Mouse (Mus musculus) liver, embryonic 12.5 days (tissue): ENCODE data around the gene Gm49027. TPM values are rescaled to one million over a fixed set of nuclear protein-coding genes. Genes with fewer than 3 reads are reported as not detected.
"Not testable (repeated sequence)": the region's sequence is repeated elsewhere in the genome, so short reads cannot be mapped to it uniquely, and the experiment has no call there.

Experiments
- ATAC-seq: fragments of 200-750 bp; cut with Nextera tagmentation; 2 replicates; pipeline ENCODE4 v1.8.0; 2017; ENCODE audit warnings: moderate number of reproducible peaks, mild to moderate bottlenecking, moderate library complexity
- H3K27ac ChIP-seq: fragments of 300-500 bp; sonication (generic); 2 replicates; pipeline ENCODE4 v1.5.1; 2016; ENCODE audit warnings: mild to moderate bottlenecking
- H3K27me3 ChIP-seq: fragments of 300-500 bp; sonication (generic); replicated peaks from 2 replicates; pipeline ENCODE4 v1.6.1; 2016; ENCODE audit warnings: mild to moderate bottlenecking, moderate library complexity
- H3K36me3 ChIP-seq: fragments of 300-500 bp; sonication (generic); 2 replicates; pipeline ENCODE4 v1.6.1; 2016; ENCODE audit warnings: mild to moderate bottlenecking, moderate library complexity
- H3K4me1 ChIP-seq: fragments of 300-500 bp; sonication (generic); 2 replicates; pipeline ENCODE4 v1.6.1; 2016
- H3K4me2 ChIP-seq: fragments of 300-500 bp; sonication (generic); 2 replicates; pipeline ENCODE4 v1.6.1; 2016; ENCODE audit warnings: mild to moderate bottlenecking, moderate library complexity
- H3K4me3 ChIP-seq: fragments of 300-500 bp; sonication (generic); 2 replicates; pipeline ENCODE4 v1.5.1; 2016; ENCODE audit warnings: mild to moderate bottlenecking, moderate library complexity
- H3K9ac ChIP-seq: fragments of 300-500 bp; sonication (generic); 2 replicates; pipeline ENCODE4 v1.6.1; 2016; ENCODE audit warnings: mild to moderate bottlenecking, moderate library complexity
- H3K9me3 ChIP-seq: fragments of 300-500 bp; sonication (generic); replicated peaks from 2 replicates; pipeline ENCODE4 v1.6.1; 2016; ENCODE audit warnings: mild to moderate bottlenecking, moderate library complexity
- WGBS: fragments of 180-500 bp; shearing (Covaris S2); methylation state at CpG from one replicate; pipeline ENCODE4 v1.1.7; 2016; ENCODE audit not compliant: insufficient replicate concordance; 5-methylcytosine and 5-hydroxymethylcytosine counted together
- polyA plus RNA-seq: library from polyadenylated mRNA; unstranded; fragments of >200 nt; fragmentation: Nextera tagmentation; extraction: Ambion mirVana; gene quantifications from 2 replicates; pipeline ENCODE4 v1.2.1, GENCODE M21; 2016

Gm49027 gene
- polyA plus RNA-seq, 1 experiment from 2014 or later, result 0.29 TPM

- Histone ChIP-seq H3K27ac (peak within 1 kb of the TSS; percentile 79), H3K9me3 (no peaks in the 10 kb centered on the region), H3K9ac (peak within 1 kb of the TSS; percentile 87), H3K4me3 (peak within 1 kb of the TSS; percentile 87), H3K4me1 (peaks cover 38% of the 10 kb centered on the region), H3K36me3 (peaks cover 24% of the 10 kb centered on the region), H3K27me3 (no peaks in the 10 kb centered on the region), H3K4me2 (peak within 1 kb of the TSS; percentile 92)
- ATAC-seq, result peak; percentile 96
- under 1% methylated on average over 81 of the region's 82 CpGs for WGBS
Measured at GRCm38 (mm10) chr5:123523692-123524392, 1.4 kb downstream of the Gm49027 start, which contains the start of gene Diablo. TSS of gene Diablo (minus strand) at chr5:123524176.

GRCm38 (mm10) chr5:123522166-123522565, 3.1 kb downstream of the Gm49027 start:
- Histone ChIP-seq H3K4me2 (peak overlapping the region; percentile 92; the same call in 1 of the 2 replicates), H3K4me1 (peaks cover 38% of the 10 kb centered on the region), H3K27me3 (no peaks in the 10 kb centered on the region), H3K9ac (0 out of 2 replicates have a peak overlapping the region, but pooled peaks have one; percentile 5), H3K9me3 (no peaks in the 10 kb centered on the region), H3K27ac (no peak overlapping the region), H3K36me3 (peaks cover 32% of the 10 kb centered on the region), H3K4me3 (no peak overlapping the region)
- no peak for ATAC-seq
- 52% methylated on average over 1 of the region's 1 CpGs for WGBS

GRCm38 (mm10) chr5:123521621-123522020, 3.7 kb downstream of the Gm49027 start:
- no peak overlapping the region for H3K4me3 ChIP-seq
- H3K27me3 ChIP-seq, result no peaks in the 10 kb centered on the region
- H3K36me3 ChIP-seq, result peaks cover 37% of the 10 kb centered on the region
- no peaks in the 10 kb centered on the region for H3K9me3 ChIP-seq
- H3K4me2 ChIP-seq, result no peak overlapping the region
- peaks cover 38% of the 10 kb centered on the region for H3K4me1 ChIP-seq
- 72% methylated on average over 1 of the region's 1 CpGs for WGBS
- no peak overlapping the region for H3K27ac ChIP-seq
- no peak for ATAC-seq
- no peak overlapping the region for H3K9ac ChIP-seq

- no peaks in the 10 kb centered on the region for H3K27me3 ChIP-seq
- no peak for ATAC-seq
- no peak overlapping the region for H3K4me3 ChIP-seq
- no peak overlapping the region for H3K27ac ChIP-seq
- peaks cover 37% of the 10 kb centered on the region for H3K4me1 ChIP-seq
- H3K9me3 ChIP-seq, result no peaks in the 10 kb centered on the region
- H3K9ac ChIP-seq, result no peak overlapping the region
- 84% methylated on average over 9 of the region's 9 CpGs for WGBS
- peaks cover 47% of the 10 kb centered on the region for H3K36me3 ChIP-seq
- H3K4me2 ChIP-seq, result no peak overlapping the region
Measured at GRCm38 (mm10) chr5:123520666-123521065, 4.6 kb downstream of the Gm49027 start.

GRCm38 (mm10) chr5:123514871-123515270, 10.4 kb downstream of the Gm49027 start:
- H3K27ac ChIP-seq, result no peak overlapping the region
- no peak for ATAC-seq
- H3K36me3 ChIP-seq, result peaks cover 69% of the 10 kb centered on the region
- no peak overlapping the region for H3K9ac ChIP-seq
- H3K9me3 ChIP-seq, result no peaks in the 10 kb centered on the region
- peaks cover 18% of the 10 kb centered on the region for H3K4me1 ChIP-seq
- H3K4me2 ChIP-seq, result no peak overlapping the region
- WGBS, result 82% methylated on average over 5 of the region's 5 CpGs
- peaks cover 11% of the 10 kb centered on the region for H3K27me3 ChIP-seq
- H3K4me3 ChIP-seq, result no peak overlapping the region

DNA sequence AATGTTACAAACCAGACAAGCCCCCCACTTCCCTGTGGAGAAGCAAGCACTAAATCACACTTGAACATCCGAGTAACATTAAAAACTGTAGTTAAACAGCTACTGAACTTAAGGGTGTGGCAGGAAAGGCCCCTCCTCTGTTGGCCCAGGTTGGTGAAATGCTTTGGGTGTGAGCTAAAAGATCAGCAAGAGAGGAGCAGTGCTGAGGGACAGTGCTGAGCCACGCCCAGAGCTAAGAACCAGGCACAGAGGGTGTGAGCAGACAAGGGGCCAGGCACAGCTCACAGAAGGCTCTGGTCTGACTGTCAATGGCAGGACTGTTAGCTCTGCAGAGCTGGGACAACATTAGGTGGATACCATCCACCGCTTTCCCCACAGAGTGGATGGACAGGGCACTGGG, 13.2 kb downstream of the Gm49027 start:
- 30% methylated on average over 3 of the region's 3 CpGs for WGBS
- peak overlapping the region; percentile 7; the same call in 1 of the 2 replicates for H3K27ac ChIP-seq
- no peak overlapping the region for H3K4me3 ChIP-seq
- peaks cover 39% of the 10 kb centered on the region for H3K27me3 ChIP-seq
- peaks cover 43% of the 10 kb centered on the region for H3K36me3 ChIP-seq
- no peak overlapping the region for H3K4me2 ChIP-seq
- peaks cover 32% of the 10 kb centered on the region for H3K4me1 ChIP-seq
- peak overlapping the region; percentile 32; the same call in 1 of the 2 replicates for H3K9ac ChIP-seq
- peak; percentile 83 for ATAC-seq
- no peaks in the 10 kb centered on the region for H3K9me3 ChIP-seq

GRCm38 (mm10) chr5:123511426-123511825, 13.9 kb downstream of the Gm49027 start:
- not testable (repeated sequence) for ATAC-seq, H3K9me3 ChIP-seq, H3K4me2 ChIP-seq, H3K9ac ChIP-seq, H3K4me3 ChIP-seq, H3K27ac ChIP-seq
- H3K4me1 ChIP-seq, result peaks cover 32% of the 10 kb centered on the region
- peaks cover 45% of the 10 kb centered on the region for H3K27me3 ChIP-seq
- 57% methylated on average over 3 of the region's 3 CpGs for WGBS
- H3K36me3 ChIP-seq, result peaks cover 36% of the 10 kb centered on the region

- Histone ChIP-seq H3K9me3 (no peaks in the 10 kb centered on the region), H3K27me3 (peaks cover 52% of the 10 kb centered on the region)
Measured at GRCm38 (mm10) chr5:123510160-123510559, 15.1 kb downstream of the Gm49027 start, which contains the start of gene B3gnt4. TSS of gene B3gnt4 (plus strand) at chr5:123510460.

DNA sequence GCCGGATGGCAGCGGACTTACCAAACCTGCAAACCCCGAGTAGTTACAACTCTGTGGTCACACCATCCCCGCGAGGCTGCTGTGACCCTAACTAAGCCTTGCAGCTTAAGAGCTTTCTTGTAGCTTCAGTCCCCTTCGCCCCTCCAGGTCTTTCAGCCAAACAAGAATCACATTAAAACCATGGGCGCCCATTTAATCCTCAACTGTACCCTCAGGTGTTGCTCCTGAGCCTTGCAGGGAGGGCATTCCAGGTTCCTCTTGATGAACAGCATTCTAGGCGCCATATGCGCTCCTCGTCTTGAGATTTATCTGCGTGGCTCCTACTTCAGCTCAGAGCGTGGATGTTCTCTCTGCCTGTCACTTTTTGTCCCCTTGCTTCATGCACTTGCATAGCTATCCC, 16.4 kb downstream of the Gm49027 start:
- Histone ChIP-seq H3K4me1 (peaks cover 32% of the 10 kb centered on the region), H3K9ac (peak overlapping the region; percentile 62; the same call in 1 of the 2 replicates), H3K4me3 (peak overlapping the region; percentile 64), H3K27me3 (peaks cover 65% of the 10 kb centered on the region), H3K27ac (no peak overlapping the region), H3K4me2 (peak overlapping the region; percentile 92), H3K36me3 (peaks cover 19% of the 10 kb centered on the region), H3K9me3 (no peaks in the 10 kb centered on the region)
- no peak for ATAC-seq
- 10% methylated on average over 12 of the region's 12 CpGs for WGBS

More at GRCm38 (mm10) chr5:123510160-123510559, 15.1 kb downstream of the Gm49027 start, which contains the start of gene B3gnt4:
- Histone ChIP-seq H3K36me3 (peaks cover 23% of the 10 kb centered on the region), H3K4me1 (peaks cover 32% of the 10 kb centered on the region), H3K27ac (no peak within 1 kb of the TSS), H3K4me2 (no peak within 1 kb of the TSS), H3K9ac (no peak within 1 kb of the TSS), H3K4me3 (no peak within 1 kb of the TSS)
- no peak for ATAC-seq
- 84% methylated on average over 5 of the region's 5 CpGs for WGBS

DNA sequence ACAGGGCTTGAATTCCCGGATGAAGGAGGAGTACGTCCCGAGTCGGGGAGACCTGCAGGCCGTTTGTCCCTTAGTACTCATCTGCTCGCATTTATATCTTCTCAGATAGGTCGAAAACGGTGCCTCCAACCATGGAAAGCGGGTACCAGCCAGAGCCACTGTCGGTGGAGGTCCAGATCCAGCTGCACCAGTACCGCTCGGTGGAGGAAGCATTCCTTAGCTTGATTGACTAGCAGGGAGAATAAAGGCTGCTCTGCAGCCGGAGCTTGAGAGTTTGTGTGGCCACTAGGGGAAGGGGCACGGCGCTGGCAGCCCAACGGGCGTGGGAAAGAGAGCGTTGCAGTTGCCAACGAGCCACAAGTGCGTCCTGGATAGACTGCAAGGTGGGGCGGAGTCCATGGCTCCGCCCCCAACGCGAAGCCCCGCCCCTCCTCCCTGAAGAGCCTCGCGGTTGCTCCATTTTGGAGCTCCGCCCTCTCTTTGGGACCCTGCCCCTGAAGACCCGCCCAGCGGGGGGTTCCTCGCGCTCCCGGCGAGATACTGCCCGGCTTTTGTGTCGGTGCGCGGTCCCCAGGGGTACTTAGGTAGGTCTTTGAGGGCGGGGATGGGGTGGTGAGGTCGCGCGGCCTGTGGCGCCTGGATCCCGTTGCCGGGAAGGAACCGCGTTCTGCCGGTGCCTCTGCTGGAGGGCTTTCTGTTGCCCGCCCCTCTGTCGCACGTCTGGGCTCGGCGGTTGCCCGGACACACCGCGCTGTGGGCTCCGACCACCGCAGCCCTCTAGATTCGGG, 17.2 kb downstream of the Gm49027 start:
- peak overlapping the region; percentile 64 for H3K4me3 ChIP-seq
- H3K4me1 ChIP-seq, result peaks cover 32% of the 10 kb centered on the region
- H3K36me3 ChIP-seq, result peaks cover 14% of the 10 kb centered on the region
- ATAC-seq, result peak; percentile 78
- H3K27ac ChIP-seq, result no peak overlapping the region
- 2% methylated on average over 57 of the region's 59 CpGs for WGBS
- H3K27me3 ChIP-seq, result peaks cover 73% of the 10 kb centered on the region
- H3K9ac ChIP-seq, result peak overlapping the region; percentile 62
- peak overlapping the region; percentile 92 for H3K4me2 ChIP-seq
- no peaks in the 10 kb centered on the region for H3K9me3 ChIP-seq

DNA sequence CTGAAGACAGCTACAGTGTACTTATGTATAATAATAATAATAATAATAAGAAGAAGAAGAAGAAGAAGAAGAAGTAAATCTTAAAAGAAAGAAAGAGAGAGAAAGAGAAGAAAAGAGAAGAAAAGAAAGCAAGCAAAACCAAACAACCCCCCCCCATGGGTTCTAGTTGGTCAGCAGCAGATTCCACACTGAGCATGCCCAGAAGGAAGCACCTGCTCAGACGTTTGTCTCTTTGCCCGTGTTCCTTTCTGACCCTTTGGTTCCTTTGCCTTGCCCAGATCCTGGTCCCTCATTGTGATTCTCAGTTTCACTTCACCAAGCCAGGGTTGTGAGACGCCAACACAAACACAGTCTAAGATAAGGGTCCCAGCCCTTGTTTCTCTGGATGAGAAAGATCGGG, 23.3 kb downstream of the Gm49027 start:
- H3K27ac ChIP-seq, result no peak overlapping the region
- 50% methylated on average over 4 of the region's 4 CpGs for WGBS
- H3K4me2 ChIP-seq, result no peak overlapping the region
- no peak for ATAC-seq
- peaks cover 14% of the 10 kb centered on the region for H3K4me1 ChIP-seq
- no peaks in the 10 kb centered on the region for H3K36me3 ChIP-seq
- peaks cover 77% of the 10 kb centered on the region for H3K27me3 ChIP-seq
- no peak overlapping the region for H3K4me3 ChIP-seq
- no peak overlapping the region for H3K9ac ChIP-seq
- no peaks in the 10 kb centered on the region for H3K9me3 ChIP-seq

GRCm38 (mm10) chr5:123499717-123500116, 25.6 kb downstream of the Gm49027 start:
- peaks cover 18% of the 10 kb centered on the region for H3K4me1 ChIP-seq

More at GRCm38 (mm10) chr5:123499717-123500116, 25.6 kb downstream of the Gm49027 start:
- WGBS, result 32% methylated on average over 4 of the region's 4 CpGs
- Histone ChIP-seq H3K4me2 (no peak overlapping the region), H3K9me3 (no peaks in the 10 kb centered on the region), H3K9ac (no peak overlapping the region), H3K27ac (no peak overlapping the region), H3K4me3 (no peak overlapping the region), H3K27me3 (peaks cover 64% of the 10 kb centered on the region), H3K36me3 (no peaks in the 10 kb centered on the region)
- ATAC-seq, result no peak
